Mouse (Mus musculus) MN1 (cell line): ENCODE measurements around the gene Gm4297.
"Not testable (repeated sequence)": the region's sequence is repeated elsewhere in the genome, so short reads cannot be mapped to it uniquely, and the experiment has no call there.

Experiments used
- DNase-seq: peaks from one replicate; pipeline ENCODE4 v3.0.0-alpha.2; 2016; ENCODE audit warnings: low spot score

The Gm4297 gene

GRCm38 (mm10) chrX:24574795-24575194 lies at the start of gene Gm4297:
TSS of gene Gm4297 (minus strand) at chrX:24574895.
- DNase-seq, result not testable (repeated sequence)
